Mouse (Mus musculus) CD8-positive naive resting alpha-beta T cell, adult 2 months (primary cell): Measurements from ENCODE around the gene Sigmar1.
"Not testable (repeated sequence)": the region's sequence is repeated elsewhere in the genome, so short reads cannot be mapped to it uniquely, and the experiment has no call there.

Source experiments
- DNase-seq, 2 experiments: peaks; one replicate each; pipeline ENCODE4 v3.0.0; 2022; ENCODE audit warnings: low read depth in 2 of 2, low spot score in 2 of 2

Sigmar1 gene

GRCm38 (mm10) chr4:41711705-41712375, 44.1 kb downstream of the Sigmar1 start:
- no peak for DNase-seq

GRCm38 (mm10) chr4:41710229-41710628, 45.7 kb downstream of the Sigmar1 start:
- DNase-seq: no peak

- DNase-seq: peak; percentile 28 to 57
These were observed 47.7 kb downstream of the Sigmar1 start for GRCm38 (mm10) chr4:41708192-41708745.

GRCm38 (mm10) chr4:41707011-41707535, 48.9 kb downstream of the Sigmar1 start:
- peak; percentile 29 to 61 for DNase-seq

- DNase-seq: no peak
These were observed 49.8 kb downstream of the Sigmar1 start for GRCm38 (mm10) chr4:41705922-41706754.

- DNase-seq: no peak
These were observed 51.3 kb downstream of the Sigmar1 start for GRCm38 (mm10) chr4:41704651-41705050.

- DNase-seq: not testable (repeated sequence)
These were observed 53.7 kb downstream of the Sigmar1 start for GRCm38 (mm10) chr4:41702226-41702625.

GRCm38 (mm10) chr4:41700224-41700623, 55.7 kb downstream of the Sigmar1 start:
- not testable (repeated sequence) for DNase-seq

- not testable (repeated sequence) for DNase-seq
These were observed 56.2 kb downstream of the Sigmar1 start, which contains the start of gene Il11ra1 for GRCm38 (mm10) chr4:41699783-41700182. Gene Il11ra1, plus strand, starts transcription at chr4:41699989.

- DNase-seq: not testable (repeated sequence)
These were observed 57.4 kb downstream of the Sigmar1 start for GRCm38 (mm10) chr4:41698421-41699016.

- peak; percentile 56 to 66 for DNase-seq
These were observed 58.8 kb downstream of the Sigmar1 start, which contains the start of gene Cntfr for GRCm38 (mm10) chr4:41696930-41697841. Gene Cntfr, minus strand, starts transcription at chr4:41697089.

- DNase-seq: not testable (repeated sequence)
These were observed 59.5 kb downstream of the Sigmar1 start for GRCm38 (mm10) chr4:41696452-41696851.

GRCm38 (mm10) chr4:41695800-41696199, 60.2 kb downstream of the Sigmar1 start:
- DNase-seq: not testable (repeated sequence)

GRCm38 (mm10) chr4:41693511-41693910, 62.4 kb downstream of the Sigmar1 start:
- DNase-seq: not testable (repeated sequence)

- DNase-seq: not testable (repeated sequence)
These were observed 65.9 kb downstream of the Sigmar1 start for GRCm38 (mm10) chr4:41690014-41690413.

GRCm38 (mm10) chr4:41688562-41688961, 67.4 kb downstream of the Sigmar1 start:
- not testable (repeated sequence) for DNase-seq
